29 mouse cellular contexts compared by ENCODE assay signal in the genomic region with DNA sequence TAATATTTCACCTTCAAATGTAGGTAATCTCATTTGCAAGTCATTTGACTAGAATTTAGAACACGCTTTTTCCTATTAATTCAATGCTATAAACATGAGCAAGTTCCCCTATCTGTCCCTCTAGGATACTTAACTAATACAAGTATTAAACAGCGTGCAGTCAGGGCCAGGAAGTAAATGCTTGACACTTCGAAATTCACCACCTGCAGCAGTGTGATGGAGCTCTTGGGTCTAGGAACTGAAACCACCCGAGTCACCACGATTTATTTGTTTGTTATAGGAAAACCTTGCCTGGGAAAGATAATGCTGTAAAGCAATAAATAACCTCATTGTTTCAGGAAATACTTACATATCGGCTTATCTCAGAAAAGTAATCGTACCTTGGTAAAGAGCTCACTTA.
DNase-seq lines count a peak whose midpoint lies in the region; ATAC-seq and TF ChIP-seq lines count a peak whose summit lies in the region.
"Had no signal": no experiment of that assay in that cellular context is flagged by ENCODE, and none has a peak within 500 bp of the region (broad histone marks: within the 10 kb centered on the region; RNA-seq: fewer than 3 reads in every experiment).

No protein-coding gene starts in this region.

- DNase-seq in heart, adult 11 months, result peak; percentile 60
- no peak for DNase-seq in heart, postnatal 36 days
- DNase-seq in urinary bladder, adult 18-20 months (ENCODE audit: low spot score in 2 of 2), result no peak
- no peak for DNase-seq in liver, postnatal 0 days
- DNase-seq: adrenal gland, adult 8-10 months; adrenal gland, postnatal 14 days; adrenal gland, postnatal 36 days; B cell, adult 2 months; cerebellum, adult 11-12 months; cerebellum, adult 2 months; cerebellum, adult 9-10 months; cerebellum, postnatal 10 days; cerebellum, postnatal 25 days had no signal

- intact Hi-C loops in heart, postnatal 36 days (cut with DNase I), result no loop called here

- no peak overlapping the region for H3K4me2 ChIP-seq in neural tube, embryonic 14.5 days (ENCODE audit: low read depth, low read length)
- no peak overlapping the region for H3K4me2 ChIP-seq in neural tube, embryonic 15.5 days
- H3K4me2 ChIP-seq in liver, postnatal 0 days (ENCODE audit: low read depth, low read length), result no peak overlapping the region
- H3K4me2 ChIP-seq: embryonic facial prominence, embryonic 13.5 days; embryonic facial prominence, embryonic 15.5 days; forebrain, embryonic 12.5 days had no signal

- no peaks in the 10 kb centered on the region for H3K9me3 ChIP-seq in neural tube, embryonic 14.5 days (ENCODE audit: control insufficient read depth, low read length)
- no peaks in the 10 kb centered on the region for H3K9me3 ChIP-seq in neural tube, embryonic 15.5 days (replicated peaks)
- H3K9me3 ChIP-seq in liver, postnatal 0 days (ENCODE audit: low read length), result no peaks in the 10 kb centered on the region
- H3K9me3 ChIP-seq: embryonic facial prominence, embryonic 13.5 days; embryonic facial prominence, embryonic 15.5 days; forebrain, embryonic 10.5 days; forebrain, embryonic 12.5 days; G1E had no signal

- no peaks in the 10 kb centered on the region for H3K27me3 ChIP-seq in neural tube, embryonic 14.5 days (ENCODE audit: control insufficient read depth, insufficient read depth, low read length)
- H3K27me3 ChIP-seq in neural tube, embryonic 15.5 days (replicated peaks), result no peaks in the 10 kb centered on the region
- no peaks in the 10 kb centered on the region for H3K27me3 ChIP-seq in liver, postnatal 0 days (ENCODE audit: insufficient read depth, low read length)
- H3K27me3 ChIP-seq: CH12.LX; embryonic facial prominence, embryonic 13.5 days; embryonic facial prominence, embryonic 15.5 days; forebrain, embryonic 12.5 days; Patski had no signal

- no peaks in the 10 kb centered on the region for H3K4me1 ChIP-seq in neural tube, embryonic 14.5 days (ENCODE audit: control insufficient read depth, insufficient read depth, low read length)
- no peaks in the 10 kb centered on the region for H3K4me1 ChIP-seq in neural tube, embryonic 15.5 days
- H3K4me1 ChIP-seq in liver, postnatal 0 days (ENCODE audit: insufficient read depth), result no peaks in the 10 kb centered on the region
- H3K4me1 ChIP-seq: embryonic facial prominence, embryonic 13.5 days; embryonic facial prominence, embryonic 15.5 days; forebrain, embryonic 10.5 days; forebrain, embryonic 12.5 days had no signal

- no peak overlapping the region for H3K27ac ChIP-seq in neural tube, embryonic 14.5 days (ENCODE audit: low read depth, low read length)
- H3K27ac ChIP-seq in neural tube, embryonic 15.5 days (replicated peaks), result no peak overlapping the region
- no peak overlapping the region for H3K27ac ChIP-seq in liver, postnatal 0 days (ENCODE audit: low read depth)
- H3K27ac ChIP-seq: embryonic facial prominence, embryonic 13.5 days; embryonic facial prominence, embryonic 15.5 days; forebrain, embryonic 10.5 days; forebrain, embryonic 12.5 days had no signal

- no peak overlapping the region for H3K4me3 ChIP-seq in neural tube, embryonic 14.5 days (ENCODE audit: low read depth, low read length)
- no peak overlapping the region for H3K4me3 ChIP-seq in neural tube, embryonic 15.5 days (replicated peaks)
- no peak overlapping the region for H3K4me3 ChIP-seq in liver, postnatal 0 days (ENCODE audit: low read depth, low read length)
- H3K4me3 ChIP-seq: embryonic facial prominence, embryonic 13.5 days; embryonic facial prominence, embryonic 15.5 days; erythroblast, embryonic 14.5 days; forebrain, embryonic 10.5 days; forebrain, embryonic 12.5 days had no signal

- 50% methylated on average over 7 of the region's 7 CpGs for WGBS in neural tube, embryonic 14.5 days
- 42% methylated on average over 7 of the region's 7 CpGs for WGBS in neural tube, embryonic 15.5 days
- WGBS in liver, postnatal 0 days (ENCODE audit: insufficient replicate concordance), result 36% methylated on average over 7 of the region's 7 CpGs

- peak; percentile 46; the same call in 1 of the 2 replicates for ATAC-seq in neural tube, embryonic 14.5 days (ENCODE audit: low read depth)
- ATAC-seq in neural tube, embryonic 15.5 days (ENCODE audit: low FRiP score), result no peak
- peak; percentile 47; the same call in 1 of the 2 replicates for ATAC-seq in common myeloid progenitor, adult 5-6 weeks (replicated peaks; ENCODE audit: low read depth, poor library complexity, severe bottlenecking)
- ATAC-seq in megakaryocyte progenitor cell, adult 5-6 weeks (replicated peaks; ENCODE audit: poor library complexity), result peak; percentile 39; the same call in 1 of the 2 replicates
- no peak for ATAC-seq in liver, postnatal 0 days
- ATAC-seq: activated CD4-positive, CD25-positive, alpha-beta regulatory T cell, adult 4 months; CD4-positive, CD25-positive, alpha-beta regulatory T cell, adult 4 months; forebrain, embryonic 14.5 days; forebrain, embryonic 16.5 days; Patski had no signal

- no peak for TF ChIP-seq EP300 in liver, postnatal 0 days (IDR thresholded peaks at IDR 0.05; ENCODE audit: low read depth)

- H3K36me3 ChIP-seq in neural tube, embryonic 14.5 days (ENCODE audit: control insufficient read depth, insufficient read depth, low read length), result no peaks in the 10 kb centered on the region
- no peaks in the 10 kb centered on the region for H3K36me3 ChIP-seq in neural tube, embryonic 15.5 days
- H3K36me3 ChIP-seq in liver, postnatal 0 days (replicated peaks; ENCODE audit: insufficient read depth, low read length), result no peaks in the 10 kb centered on the region
- H3K36me3 ChIP-seq: embryonic facial prominence, embryonic 13.5 days; embryonic facial prominence, embryonic 15.5 days; forebrain, embryonic 10.5 days; forebrain, embryonic 12.5 days had no signal

- H3K9ac ChIP-seq in neural tube, embryonic 14.5 days (replicated peaks; ENCODE audit: low read depth, low read length), result no peak overlapping the region
- H3K9ac ChIP-seq in neural tube, embryonic 15.5 days (replicated peaks), result no peak overlapping the region
- H3K9ac ChIP-seq in liver, postnatal 0 days (replicated peaks), result no peak overlapping the region
- H3K9ac ChIP-seq: embryonic facial prominence, embryonic 13.5 days; embryonic facial prominence, embryonic 15.5 days; forebrain, embryonic 12.5 days had no signal

- no peak for TF ChIP-seq CTCF in liver, postnatal 0 days (IDR thresholded peaks at IDR 0.05; ENCODE audit: low read depth)

Comparison
In these comparisons a context has a peak if more than half of its experiments do, and no peak if none do; other contexts are left out.
1. ATAC-seq: peak in neural tube, embryonic 14.5 days (single experiment), common myeloid progenitor, adult 5-6 weeks (single experiment) and megakaryocyte progenitor cell, adult 5-6 weeks (single experiment); none in neural tube, embryonic 15.5 days (single experiment) and liver, postnatal 0 days (single experiment).